In genomic region chr4:63782970-63783613, GRCm38 (mm10) we compare ENCODE assay signal across 11 mouse cellular contexts. TPM values are rescaled to one million over a fixed set of nuclear protein-coding genes. Genes with fewer than 3 reads are reported as not detected.
A peak's percentile ranks its signal among the peaks of the same experiment; 100 is the strongest.
DNase-seq lines count a peak whose midpoint lies in the region; ATAC-seq and TF ChIP-seq lines count a peak whose summit lies in the region.
"Had no signal": no experiment of that assay in that cellular context is flagged by ENCODE, and none has a peak within 500 bp of the region (broad histone marks: within the 10 kb centered on the region; RNA-seq: fewer than 3 reads in every experiment).

No protein-coding gene starts in this region.

- H3K4me3 ChIP-seq in CH12.LX (replicated peaks in 1 of 3; ENCODE audit: low read depth in 2 of 3, low read length in 2 of 3, poor library complexity in 1 of 3) = no peak overlapping the region
- H3K4me3 ChIP-seq in kidney, embryonic 14.5 days (ENCODE audit: low read length) = no peak overlapping the region
- H3K4me3 ChIP-seq in gastrocnemius, adult 2 months = no peak overlapping the region

- H3K9me3 ChIP-seq in CH12.LX (replicated peaks; ENCODE audit: low read length) = no peaks in the 10 kb centered on the region
- no peaks in the 10 kb centered on the region for H3K9me3 ChIP-seq in kidney, embryonic 14.5 days (ENCODE audit: control insufficient read depth, low read length)

- WGBS in kidney, embryonic 14.5 days = 72% methylated on average over 7 of the region's 7 CpGs

- peak; percentile 21 to 78; a peak in 2 of 4 replicates for TF ChIP-seq CTCF in CH12.LX (conservative IDR thresholded peaks at IDR 0.05 in 1 of 2, IDR thresholded peaks at IDR 0.05 in 1 of 2; ENCODE audit: low read depth in 2 of 2, low read length in 2 of 2)
- TF ChIP-seq CTCF in gastrocnemius, adult 2 months (IDR thresholded peaks at IDR 0.05) = no peak; the same call in 1 of the 2 replicates

- peak; percentile 11 for DNase-seq in kidney, adult 11 months
- DNase-seq in kidney, postnatal 25 days = no peak
- DNase-seq in CH12.LX (ENCODE audit: extremely low read depth) (peak; percentile 65), adipocyte (ENCODE audit: low spot score) (peak; percentile 19)
- no peak for DNase-seq in spleen, postnatal 4 days (ENCODE audit: low spot score in 2 of 2)
- no peak for DNase-seq in gastrocnemius, adult 2 months
- DNase-seq: layer of hippocampus, adult 9-11 months; liver had no signal

- no peak for ATAC-seq in kidney, embryonic 14.5 days (ENCODE audit: low FRiP score, low TSS enrichment)

- no peak overlapping the region for H3K4me2 ChIP-seq in CH12.LX (ENCODE audit: insufficient read depth, low read depth, poor library complexity, severe bottlenecking)
- H3K4me2 ChIP-seq in kidney, embryonic 14.5 days (replicated peaks; ENCODE audit: low read depth, low read length) = no peak overlapping the region

- TF ChIP-seq RAD21 in CH12.LX (IDR thresholded peaks at IDR 0.05; ENCODE audit: low read depth, low read length) = peak; percentile 83

- no peak for TF ChIP-seq EP300 in CH12.LX (IDR thresholded peaks at IDR 0.05; ENCODE audit: low read length)

- in situ Hi-C loops in CH12.LX (cut with MboI; ENCODE audit: low pct_ligation_motif_present, low pct_unique_long_range_greater_than_20kb, low sequenced_read_pairs) = no loop called here

- H3K4me1 ChIP-seq in CH12.LX (ENCODE audit: control insufficient read depth in 1 of 2, insufficient read depth in 2 of 2) = peaks cover 3 to 13% of the 10 kb centered on the region in 2 experiments; a peak in 3 of 4 replicates
- no peaks in the 10 kb centered on the region for H3K4me1 ChIP-seq in kidney, embryonic 14.5 days (ENCODE audit: control insufficient read depth, insufficient read depth, low read length)

- intact Hi-C loops in gastrocnemius, adult 2 months (cut with DNase I) = no loop called here

- no peak for TF ChIP-seq POLR2A in CH12.LX (IDR thresholded peaks at IDR 0.05; ENCODE audit: low read depth, low read length)

- H3K27ac ChIP-seq in CH12.LX (ENCODE audit: insufficient read depth, low read depth) = no peak overlapping the region
- 0 out of 2 replicates have a peak overlapping the region, but pooled peaks have one; percentile 37 for H3K27ac ChIP-seq in kidney, embryonic 14.5 days (ENCODE audit: low read depth, low read length)
- no peak overlapping the region for H3K27ac ChIP-seq in gastrocnemius, adult 2 months

- no peaks in the 10 kb centered on the region for H3K36me3 ChIP-seq in CH12.LX (replicated peaks in 1 of 2; ENCODE audit: control insufficient read depth in 1 of 2, insufficient read depth in 1 of 2, low read length in 1 of 2)
- H3K36me3 ChIP-seq in kidney, embryonic 14.5 days (ENCODE audit: control insufficient read depth, insufficient read depth, low read length) = no peaks in the 10 kb centered on the region

- dilution Hi-C loops in CH12.LX (cut with MboI; ENCODE audit: extremely low pct_ligation_motif_present, extremely low pct_unique_long_range_greater_than_20kb, low sequenced_read_pairs) = no loop called here

- no peak overlapping the region for H3K9ac ChIP-seq in CH12.LX (ENCODE audit: insufficient read depth, low read depth)
- no peak overlapping the region for H3K9ac ChIP-seq in kidney, embryonic 14.5 days (ENCODE audit: low read depth, low read length)

- no peaks in the 10 kb centered on the region for H3K27me3 ChIP-seq in CH12.LX (replicated peaks)
- H3K27me3 ChIP-seq in kidney, embryonic 14.5 days (ENCODE audit: control insufficient read depth, insufficient read depth, low read length) = no peaks in the 10 kb centered on the region

- H3K79me2 ChIP-seq in CH12.LX (replicated peaks; ENCODE audit: control insufficient read depth, extremely low read depth, insufficient read depth, poor library complexity, severe bottlenecking) = no peaks in the 10 kb centered on the region

TF ChIP-seq in CH12.LX, 34 proteins besides CTCF, POLR2A, EP300 and RAD21:
- TF ChIP-seq MEF2A (IDR thresholded peaks at IDR 0.05; ENCODE audit: borderline replicate concordance, low read depth, low read length) (peak; percentile 11; the same call in 1 of the 2 replicates), SMC3 (IDR thresholded peaks at IDR 0.05; ENCODE audit: low read depth, low read length) (peak; percentile 91), NRF1 (IDR thresholded peaks at IDR 0.05; ENCODE audit: low read depth, low read length) (no peak), JUN (IDR thresholded peaks at IDR 0.05; ENCODE audit: insufficient read depth, low read depth, low read length) (no peak), TCF12 (IDR thresholded peaks at IDR 0.05; ENCODE audit: low read depth, low read length) (peak; percentile 17; the same call in 1 of the 2 replicates), JUND (conservative IDR thresholded peaks at IDR 0.05; ENCODE audit: low read depth, low read length) (no peak), SIN3A (IDR thresholded peaks at IDR 0.05; ENCODE audit: low read length) (no peak), ELF1 (IDR thresholded peaks at IDR 0.05; ENCODE audit: low read depth, low read length) (no peak), MYC (IDR thresholded peaks at IDR 0.05; ENCODE audit: low read depth, low read length) (0 out of 2 replicates have a peak, but pooled peaks have one; percentile 38), UBTF (IDR thresholded peaks at IDR 0.05; ENCODE audit: low read depth, low read length) (no peak), CHD2 (IDR thresholded peaks at IDR 0.05; ENCODE audit: low read length) (no peak), POLR2AphosphoS2 (IDR thresholded peaks at IDR 0.05; ENCODE audit: low read depth, low read length) (no peak), MAX (IDR thresholded peaks at IDR 0.05; ENCODE audit: low read length) (0 out of 2 replicates have a peak, but pooled peaks have one; percentile 32), ZC3H11A (IDR thresholded peaks at IDR 0.05; ENCODE audit: low read depth, low read length) (peak; percentile 47; the same call in 1 of the 2 replicates), HCFC1 (IDR thresholded peaks at IDR 0.05; ENCODE audit: low read depth, low read length) (no peak), NELFE (IDR thresholded peaks at IDR 0.05; ENCODE audit: low read depth, low read length) (peak; percentile 26; the same call in 1 of the 2 replicates), BHLHE40 (IDR thresholded peaks at IDR 0.05; ENCODE audit: low read depth, low read length) (no peak), KAT2A (IDR thresholded peaks at IDR 0.05; ENCODE audit: insufficient replicate concordance, low read length) (no peak), IRF4 (IDR thresholded peaks at IDR 0.05; ENCODE audit: low read depth, low read length) (no peak; the same call in 1 of the 2 replicates)

RNA-seq across cellular contexts. Expression of gene Tnfsf15, which starts 38.2 kb away (rescaled TPM):
- 62.5 and 93.9 TPM in 2 replicates for total RNA-seq in CH12.LX (2012; rRNA removed)
- total RNA-seq in CH12.LX (2014; rRNA removed) = 127 and 139 TPM in 2 replicates
- polyA plus RNA-seq in CH12.LX (2012; ENCODE audit: insufficient read length, low read depth) = 47.0 and 63.3 TPM in 2 replicates
- 0.49 and 0.59 TPM in 2 replicates for polyA plus RNA-seq in kidney, embryonic 14.5 days (2014; fragmentation: Nextera tagmentation; extraction: Ambion mirVana)
- total RNA-seq in gastrocnemius, adult 2 months (2021) = under 1 TPM in 1 of 2 experiments, not detected in 1; 0.08 TPM
- total RNA-seq: monocyte, adult 5-6 weeks had no signal
- polyA plus RNA-seq: heart, embryonic 14.5 days had no signal

Comparison
In these comparisons a context has a peak if more than half of its experiments do, and no peak if none do; other contexts are left out.
1. DNase-seq: peak in kidney, adult 11 months (single experiment), CH12.LX (single experiment) and adipocyte (single experiment); none in kidney, postnatal 25 days (0 of 2), spleen, postnatal 4 days (0 of 2) and gastrocnemius, adult 2 months (single experiment).
2. RNA of gene Tnfsf15, which starts 38.2 kb away (total RNA-seq): 62.5 to 139 TPM in CH12.LX; 0.08 TPM in gastrocnemius, adult 2 months; every median in the first group is over 10 times any median in the second.